Mouse (Mus musculus): Measurements from ENCODE around the gene Bcl2l11. TPM values are rescaled to one million over a fixed set of nuclear protein-coding genes. Genes with fewer than 3 reads are reported as not detected.

Bcl2l11 gene
- polyA plus RNA-seq, 1 experiment, result 75.5 TPM

DNA sequence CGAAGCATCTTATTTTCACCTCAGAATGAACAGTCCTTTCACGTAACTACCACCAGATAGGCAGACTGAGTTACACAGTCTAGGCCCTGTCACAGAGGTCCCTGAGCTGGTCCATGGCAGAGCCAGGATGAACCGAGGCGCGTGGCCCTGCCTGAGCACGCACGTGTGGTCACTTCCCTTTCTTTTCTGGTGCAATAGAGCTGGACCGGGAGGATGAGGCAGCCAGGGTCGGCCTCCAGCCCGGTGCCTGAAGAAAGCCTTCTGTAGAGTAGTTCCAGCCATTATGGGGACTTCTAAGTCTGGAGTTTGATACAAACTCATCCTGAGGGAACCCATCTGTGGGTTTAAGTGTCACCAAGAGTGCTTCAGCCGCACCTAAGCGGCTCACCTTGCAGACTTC lies 42.1 kb downstream of the Bcl2l11 start:
- H3K36me3 ChIP-seq (ENCODE audit: control insufficient read depth, insufficient read depth, low read length, poor library complexity, severe bottlenecking), result no peaks in the 10 kb centered on the region
- H3K27me3 ChIP-seq (ENCODE audit: control insufficient read depth, insufficient read depth, low read length, poor library complexity, severe bottlenecking), result no peaks in the 10 kb centered on the region
- no peak overlapping the region for H3K4me3 ChIP-seq (ENCODE audit: low read depth, low read length)
- TF ChIP-seq POLR2A (IDR thresholded peaks at IDR 0.05; ENCODE audit: insufficient read depth, low read length) (no peak), EP300 (IDR thresholded peaks at IDR 0.05; ENCODE audit: insufficient read depth, low read depth, low read length) (no peak), CTCF (IDR thresholded peaks at IDR 0.05; ENCODE audit: low read depth, low read length) (no peak)
- H3K9ac ChIP-seq (ENCODE audit: low read depth, poor library complexity, severe bottlenecking), result no peak overlapping the region
- no peaks in the 10 kb centered on the region for H3K9me3 ChIP-seq (replicated peaks; ENCODE audit: control insufficient read depth, insufficient read depth, low read length, poor library complexity, severe bottlenecking)
- H3K27ac ChIP-seq (ENCODE audit: insufficient read depth, low read length), result no peak overlapping the region
- H3K4me1 ChIP-seq (ENCODE audit: control insufficient read depth, insufficient read depth, low read length), result no peaks in the 10 kb centered on the region

DNA sequence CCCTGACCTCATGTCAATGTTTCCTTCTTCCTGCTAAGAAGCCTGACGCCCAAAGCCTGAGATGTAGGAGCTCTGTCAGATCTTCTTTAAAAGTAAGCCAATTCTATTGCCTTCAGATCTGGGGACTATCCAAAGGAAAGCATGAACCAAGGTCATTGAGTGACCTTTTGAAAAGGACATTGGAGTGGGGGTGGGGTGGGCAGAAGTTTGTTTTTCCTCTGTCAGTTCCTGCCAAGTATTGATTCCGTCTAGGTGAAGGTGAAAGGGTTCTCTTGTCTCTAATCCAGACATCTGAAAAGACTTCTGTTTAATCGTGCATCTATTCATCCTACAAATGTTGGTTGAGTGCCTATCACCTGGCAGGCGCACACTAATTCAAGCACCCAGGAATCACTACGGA lies 43.6 kb downstream of the Bcl2l11 start:
- no peak overlapping the region for H3K9ac ChIP-seq (ENCODE audit: low read depth, poor library complexity, severe bottlenecking)
- H3K36me3 ChIP-seq (ENCODE audit: control insufficient read depth, insufficient read depth, low read length, poor library complexity, severe bottlenecking), result no peaks in the 10 kb centered on the region
- H3K9me3 ChIP-seq (replicated peaks; ENCODE audit: control insufficient read depth, insufficient read depth, low read length, poor library complexity, severe bottlenecking), result no peaks in the 10 kb centered on the region
- TF ChIP-seq POLR2A (IDR thresholded peaks at IDR 0.05; ENCODE audit: insufficient read depth, low read length) (no peak), EP300 (IDR thresholded peaks at IDR 0.05; ENCODE audit: insufficient read depth, low read depth, low read length) (no peak), CTCF (IDR thresholded peaks at IDR 0.05; ENCODE audit: low read depth, low read length) (no peak)
- H3K4me1 ChIP-seq (ENCODE audit: control insufficient read depth, insufficient read depth, low read length), result no peaks in the 10 kb centered on the region
- no peak overlapping the region for H3K27ac ChIP-seq (ENCODE audit: insufficient read depth, low read length)
- H3K4me3 ChIP-seq (ENCODE audit: low read depth, low read length), result no peak overlapping the region
- no peaks in the 10 kb centered on the region for H3K27me3 ChIP-seq (ENCODE audit: control insufficient read depth, insufficient read depth, low read length, poor library complexity, severe bottlenecking)

DNA sequence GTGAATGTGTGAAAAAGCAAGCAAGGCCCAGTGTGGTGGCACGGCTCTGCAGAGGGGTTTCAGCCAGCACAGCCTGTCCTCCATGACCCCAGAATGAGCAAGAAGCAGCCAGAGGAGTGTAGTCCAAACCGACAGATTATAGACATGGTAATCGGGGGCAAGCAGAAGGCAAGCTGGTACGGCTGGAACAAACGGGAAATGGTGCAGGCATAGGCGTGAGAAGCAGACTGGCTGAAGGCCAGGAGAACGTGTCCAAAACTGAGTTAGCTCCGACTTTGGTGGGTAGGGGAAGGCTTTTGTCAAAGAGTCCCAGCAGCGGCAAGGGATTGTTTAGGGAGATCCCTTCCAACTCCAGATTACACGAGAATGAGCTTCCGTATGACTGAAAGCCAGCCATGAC lies 44.1 kb downstream of the Bcl2l11 start:
- TF ChIP-seq EP300 (IDR thresholded peaks at IDR 0.05; ENCODE audit: insufficient read depth, low read depth, low read length) (no peak), CTCF (IDR thresholded peaks at IDR 0.05; ENCODE audit: low read depth, low read length) (no peak), POLR2A (IDR thresholded peaks at IDR 0.05; ENCODE audit: insufficient read depth, low read length) (no peak)
- H3K36me3 ChIP-seq (ENCODE audit: control insufficient read depth, insufficient read depth, low read length, poor library complexity, severe bottlenecking), result no peaks in the 10 kb centered on the region

DNA sequence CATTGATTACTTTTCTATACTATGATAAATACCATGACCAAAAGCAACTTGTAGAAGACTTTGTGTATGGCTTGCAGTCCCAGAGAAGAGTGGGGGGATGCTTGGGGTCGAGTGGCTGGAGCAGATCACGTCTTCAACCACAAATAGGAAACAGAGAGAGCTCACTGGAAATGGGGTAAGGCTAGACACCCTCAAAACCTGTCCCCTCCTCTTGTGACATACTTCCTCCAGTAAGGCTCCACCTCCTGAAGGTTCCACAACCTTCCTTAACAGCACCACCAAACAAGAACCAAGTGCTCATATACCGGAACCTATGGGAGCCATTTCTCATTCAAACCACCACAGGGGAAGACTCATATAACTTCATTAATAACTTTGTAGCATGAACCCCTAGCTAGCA lies 44.8 kb downstream of the Bcl2l11 start:
- peaks cover 5% of the 10 kb centered on the region for H3K4me1 ChIP-seq (ENCODE audit: control insufficient read depth, insufficient read depth, low read length)
- no peaks in the 10 kb centered on the region for H3K9me3 ChIP-seq (replicated peaks; ENCODE audit: control insufficient read depth, insufficient read depth, low read length, poor library complexity, severe bottlenecking)
- no peaks in the 10 kb centered on the region for H3K36me3 ChIP-seq (ENCODE audit: control insufficient read depth, insufficient read depth, low read length, poor library complexity, severe bottlenecking)
- H3K4me3 ChIP-seq (ENCODE audit: low read depth, low read length), result no peak overlapping the region
- no peak overlapping the region for H3K9ac ChIP-seq (ENCODE audit: low read depth, poor library complexity, severe bottlenecking)
- no peak for TF ChIP-seq POLR2A (IDR thresholded peaks at IDR 0.05; ENCODE audit: insufficient read depth, low read length)
- no peak for TF ChIP-seq CTCF (IDR thresholded peaks at IDR 0.05; ENCODE audit: low read depth, low read length)
- TF ChIP-seq EP300 (IDR thresholded peaks at IDR 0.05; ENCODE audit: insufficient read depth, low read depth, low read length), result no peak
- no peak overlapping the region for H3K27ac ChIP-seq (ENCODE audit: insufficient read depth, low read length)
- no peaks in the 10 kb centered on the region for H3K27me3 ChIP-seq (ENCODE audit: control insufficient read depth, insufficient read depth, low read length, poor library complexity, severe bottlenecking)

More for the DNA sequence above, 44.1 kb downstream of the Bcl2l11 start:
- H3K9me3 ChIP-seq (replicated peaks; ENCODE audit: control insufficient read depth, insufficient read depth, low read length, poor library complexity, severe bottlenecking), result no peaks in the 10 kb centered on the region
- no peak overlapping the region for H3K4me3 ChIP-seq (ENCODE audit: low read depth, low read length)
- no peak overlapping the region for H3K9ac ChIP-seq (ENCODE audit: low read depth, poor library complexity, severe bottlenecking)
- no peak overlapping the region for H3K27ac ChIP-seq (ENCODE audit: insufficient read depth, low read length)
- no peaks in the 10 kb centered on the region for H3K27me3 ChIP-seq (ENCODE audit: control insufficient read depth, insufficient read depth, low read length, poor library complexity, severe bottlenecking)
- peaks cover 2% of the 10 kb centered on the region for H3K4me1 ChIP-seq (ENCODE audit: control insufficient read depth, insufficient read depth, low read length)

DNA sequence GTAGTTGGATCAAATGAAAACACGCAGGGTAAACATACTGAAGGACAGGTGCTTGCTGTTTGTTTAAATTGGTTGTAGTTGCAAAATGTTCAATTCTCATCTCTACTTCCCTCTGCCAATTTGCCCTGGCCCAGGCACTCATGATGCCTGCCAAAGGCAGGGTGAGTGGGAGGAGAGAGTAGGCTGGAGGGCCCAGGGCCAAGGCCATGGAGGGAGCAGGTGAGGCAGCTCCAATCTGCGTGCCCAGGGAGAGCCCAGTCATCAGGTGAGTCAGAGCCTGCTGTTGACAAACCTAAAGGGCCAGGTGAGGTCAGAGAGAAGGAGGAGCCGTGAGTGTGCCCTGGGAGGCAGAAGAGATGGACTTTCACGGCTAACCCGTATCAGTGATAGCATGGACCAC lies 46.4 kb downstream of the Bcl2l11 start:
- Histone ChIP-seq H3K9ac (ENCODE audit: low read depth, poor library complexity, severe bottlenecking) (no peak overlapping the region), H3K36me3 (ENCODE audit: control insufficient read depth, insufficient read depth, low read length, poor library complexity, severe bottlenecking) (no peaks in the 10 kb centered on the region), H3K4me3 (ENCODE audit: low read depth, low read length) (no peak overlapping the region), H3K27me3 (ENCODE audit: control insufficient read depth, insufficient read depth, low read length, poor library complexity, severe bottlenecking) (no peaks in the 10 kb centered on the region), H3K4me1 (ENCODE audit: control insufficient read depth, insufficient read depth, low read length) (peaks cover 5% of the 10 kb centered on the region), H3K27ac (ENCODE audit: insufficient read depth, low read length) (no peak overlapping the region), H3K9me3 (replicated peaks; ENCODE audit: control insufficient read depth, insufficient read depth, low read length, poor library complexity, severe bottlenecking) (no peaks in the 10 kb centered on the region)
- TF ChIP-seq EP300 (IDR thresholded peaks at IDR 0.05; ENCODE audit: insufficient read depth, low read depth, low read length) (no peak), POLR2A (IDR thresholded peaks at IDR 0.05; ENCODE audit: insufficient read depth, low read length) (no peak), CTCF (IDR thresholded peaks at IDR 0.05; ENCODE audit: low read depth, low read length) (no peak)

DNA sequence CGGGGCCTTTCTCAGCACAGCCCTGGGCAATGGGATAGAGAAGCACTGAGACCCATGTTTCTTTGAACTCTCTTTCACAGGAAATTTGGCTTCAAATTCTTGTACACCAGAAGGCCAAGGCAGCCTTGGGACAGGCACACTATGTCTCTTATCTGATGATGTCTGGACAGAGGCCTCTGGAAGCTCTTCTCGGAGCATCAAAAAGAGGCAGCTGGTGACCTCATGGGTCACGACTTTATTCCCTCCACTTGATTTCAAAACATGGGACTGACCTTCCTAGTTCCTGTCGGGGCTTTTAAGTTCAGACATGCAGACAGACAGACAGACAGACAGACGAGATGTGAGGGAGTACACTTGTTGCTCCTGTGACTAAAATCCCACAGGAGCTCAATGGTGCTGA lies 48.3 kb downstream of the Bcl2l11 start:
- no peaks in the 10 kb centered on the region for H3K27me3 ChIP-seq (ENCODE audit: control insufficient read depth, insufficient read depth, low read length, poor library complexity, severe bottlenecking)
- no peak overlapping the region for H3K4me3 ChIP-seq (ENCODE audit: low read depth, low read length)
- H3K9ac ChIP-seq (ENCODE audit: low read depth, poor library complexity, severe bottlenecking), result no peak overlapping the region
- TF ChIP-seq EP300 (IDR thresholded peaks at IDR 0.05; ENCODE audit: insufficient read depth, low read depth, low read length), result no peak
- no peak for TF ChIP-seq POLR2A (IDR thresholded peaks at IDR 0.05; ENCODE audit: insufficient read depth, low read length)
- TF ChIP-seq CTCF (IDR thresholded peaks at IDR 0.05; ENCODE audit: low read depth, low read length), result no peak
- H3K4me1 ChIP-seq (ENCODE audit: control insufficient read depth, insufficient read depth, low read length), result peaks cover 5% of the 10 kb centered on the region
- no peak overlapping the region for H3K27ac ChIP-seq (ENCODE audit: insufficient read depth, low read length)
- H3K9me3 ChIP-seq (replicated peaks; ENCODE audit: control insufficient read depth, insufficient read depth, low read length, poor library complexity, severe bottlenecking), result no peaks in the 10 kb centered on the region
- no peaks in the 10 kb centered on the region for H3K36me3 ChIP-seq (ENCODE audit: control insufficient read depth, insufficient read depth, low read length, poor library complexity, severe bottlenecking)
